Mouse (Mus musculus) c-Kit-negative CD71-positive TER-119-positive erythroid progenitor cells, embryonic 14.5 days (primary cell): ENCODE data around the gene Olfr459.
A peak's percentile ranks its signal among the peaks of the same experiment; 100 is the strongest.

Experiments used
- DNase-seq: peaks from one replicate; pipeline ENCODE4 v3.0.0-alpha.2; 2013; ENCODE audit warnings: low read depth, low spot score

The Olfr459 gene

GRCm38 (mm10) chr6:41775077-41775476 lies at the start of gene Olfr459:
Gene Olfr459 (minus strand): TSS chr6:41775177.
- DNase-seq = no peak

DNA sequence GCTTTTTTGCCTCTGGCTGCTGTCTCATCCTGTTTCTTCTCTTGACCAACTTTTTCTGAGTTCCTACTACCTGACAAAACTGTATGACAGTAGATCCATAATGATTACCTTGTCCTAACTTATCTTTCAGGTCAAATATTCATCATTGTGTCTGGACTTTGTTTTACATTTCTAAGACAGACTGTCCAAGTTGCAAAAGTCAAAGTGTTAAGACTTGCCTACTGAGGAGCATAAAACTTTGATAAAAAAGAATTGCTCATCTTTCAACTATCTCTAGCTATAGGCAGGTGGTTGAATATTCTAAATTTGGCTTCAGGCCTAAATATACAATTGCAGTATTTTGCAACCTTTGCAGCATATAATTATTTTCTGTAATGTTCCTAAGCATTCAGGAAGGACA lies 49.1 kb upstream of the Olfr459 start:
- no peak for DNase-seq

GRCm38 (mm10) chr6:41786700-41787099 lies 11.7 kb upstream of the Olfr459 start:
- no peak for DNase-seq

GRCm38 (mm10) chr6:41775721-41776120 lies 744 bp upstream of the Olfr459 start:
- no peak for DNase-seq

DNA sequence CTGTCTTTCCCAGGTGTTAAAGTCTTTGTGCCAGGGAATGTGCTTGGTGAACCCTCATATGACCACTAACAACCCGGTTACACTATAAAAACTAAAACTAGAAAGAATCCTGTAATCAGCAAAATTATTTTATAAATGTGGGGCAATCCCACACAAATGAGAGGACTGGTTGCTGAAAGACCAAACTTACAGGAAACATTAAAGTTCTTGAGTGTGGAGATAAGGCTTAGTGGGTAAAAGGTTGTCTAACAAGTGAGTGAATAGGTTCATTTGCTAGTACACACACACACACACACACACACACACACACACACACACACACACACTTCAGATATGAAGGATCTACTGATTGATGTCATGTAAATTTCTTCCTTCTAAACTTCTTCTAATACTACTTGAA lies 5.1 kb downstream of the Olfr459 start:
- no peak for DNase-seq

GRCm38 (mm10) chr6:41764306-41764705 lies 10.7 kb downstream of the Olfr459 start:
- DNase-seq = no peak

DNA sequence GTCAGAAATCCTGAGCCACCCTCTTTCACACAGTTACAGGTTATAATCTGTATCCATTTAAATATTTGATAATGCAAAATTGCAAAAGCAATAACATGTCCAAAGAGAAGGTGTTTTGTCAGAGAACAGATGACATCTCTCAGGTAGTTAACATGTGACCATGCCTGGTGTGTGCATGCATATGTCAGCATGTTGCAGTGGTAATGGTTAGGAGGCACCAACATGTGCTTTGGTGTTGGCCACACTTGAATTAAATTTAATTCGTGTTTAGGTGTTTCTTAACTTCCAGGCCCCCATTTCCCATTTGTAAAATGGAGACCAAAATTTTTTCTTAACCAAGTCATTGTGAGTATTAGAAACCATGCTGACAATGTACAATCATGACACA lies 12.6 kb downstream of the Olfr459 start:
- DNase-seq = no peak

DNA sequence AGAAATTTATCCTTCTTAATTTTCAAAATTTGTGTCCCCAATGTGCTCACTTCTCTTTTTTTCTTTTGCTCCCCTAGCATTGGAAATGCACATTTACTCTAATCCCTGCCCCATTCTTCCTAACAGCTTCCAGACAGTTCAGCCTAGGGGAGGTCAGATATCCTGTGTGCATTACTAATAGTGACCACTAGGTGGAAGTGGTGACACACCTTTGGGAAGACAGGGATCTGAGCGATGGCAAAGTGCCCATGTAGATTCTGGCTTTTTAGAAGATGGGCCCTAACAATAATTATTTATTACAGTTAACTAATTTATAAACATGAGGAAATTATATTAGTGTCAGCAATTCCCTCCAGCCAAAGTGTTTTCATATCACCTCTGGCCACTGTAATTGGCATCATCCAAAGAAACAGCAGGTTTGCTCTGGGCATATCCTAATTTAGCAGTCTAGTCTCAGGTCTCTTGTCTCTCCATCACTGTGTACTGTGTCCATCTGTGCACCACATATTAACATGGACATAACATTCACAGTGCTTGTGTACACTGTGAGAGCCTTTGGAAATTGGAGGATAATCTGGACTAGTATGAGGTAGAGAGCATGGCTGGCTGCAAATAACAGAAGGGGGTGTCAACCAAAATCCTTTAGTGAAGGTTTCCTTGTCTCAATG lies 13.1 kb downstream of the Olfr459 start:
- DNase-seq = peak; percentile 64

GRCm38 (mm10) chr6:41759618-41760017 lies 15.4 kb downstream of the Olfr459 start:
- DNase-seq = no peak

DNA sequence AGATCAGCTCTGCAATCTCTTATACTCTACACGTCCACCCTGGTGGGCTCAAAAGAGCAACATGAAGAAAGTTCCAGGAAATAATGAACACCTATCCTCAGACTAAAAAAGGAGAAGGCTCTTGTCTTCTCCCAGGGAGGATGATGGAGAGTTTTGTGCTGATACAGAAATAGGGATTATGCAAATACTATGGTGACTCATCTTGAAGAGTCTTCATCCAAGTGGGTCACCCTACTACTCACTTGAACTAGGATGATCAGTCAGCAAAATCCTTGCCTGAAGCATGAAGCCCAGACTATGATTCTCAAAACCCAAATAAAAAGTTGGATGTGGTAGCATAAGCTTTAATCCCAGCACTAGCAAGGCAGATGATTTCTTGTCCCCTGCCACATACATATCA lies 16.6 kb downstream of the Olfr459 start:
- no peak for DNase-seq

DNA sequence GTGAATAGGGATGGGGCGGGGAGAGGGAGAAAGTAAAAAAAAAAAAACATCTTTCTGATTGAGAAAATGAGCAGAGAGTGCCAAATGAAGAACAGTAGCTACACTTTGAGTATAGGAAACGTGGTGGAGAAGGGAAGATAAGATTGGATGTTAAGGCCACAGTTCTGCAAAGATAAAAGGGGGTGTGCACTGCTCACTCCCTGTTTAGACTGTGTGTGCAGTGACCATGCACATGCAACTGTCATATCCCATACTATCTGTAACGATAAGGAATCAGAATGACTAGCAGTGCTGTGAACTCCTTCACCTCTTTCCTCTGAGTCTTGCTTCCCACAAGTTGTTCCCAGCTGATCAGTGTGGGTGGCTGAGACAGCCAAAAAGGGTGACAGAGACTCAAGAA lies 17.8 kb downstream of the Olfr459 start:
- DNase-seq = no peak

DNA sequence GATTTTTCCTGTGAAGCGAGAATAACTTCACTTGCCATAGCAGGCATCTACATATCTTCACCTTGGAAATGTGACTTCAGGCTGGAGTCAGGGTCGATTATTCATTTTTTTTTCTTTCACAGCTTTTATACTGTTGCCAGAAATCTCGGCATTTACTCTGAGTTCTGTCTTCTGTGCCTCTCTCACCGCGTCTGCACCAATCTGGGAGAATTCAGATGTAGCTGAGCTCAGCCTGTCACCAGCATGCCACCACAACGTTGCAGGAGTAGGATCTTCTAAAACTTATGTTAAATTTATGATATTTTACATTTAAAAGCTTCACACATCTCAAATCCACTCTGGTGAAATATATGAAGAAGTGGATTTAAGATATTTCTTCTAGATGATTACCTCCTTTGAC lies 20.4 kb downstream of the Olfr459 start:
- no peak for DNase-seq

DNA sequence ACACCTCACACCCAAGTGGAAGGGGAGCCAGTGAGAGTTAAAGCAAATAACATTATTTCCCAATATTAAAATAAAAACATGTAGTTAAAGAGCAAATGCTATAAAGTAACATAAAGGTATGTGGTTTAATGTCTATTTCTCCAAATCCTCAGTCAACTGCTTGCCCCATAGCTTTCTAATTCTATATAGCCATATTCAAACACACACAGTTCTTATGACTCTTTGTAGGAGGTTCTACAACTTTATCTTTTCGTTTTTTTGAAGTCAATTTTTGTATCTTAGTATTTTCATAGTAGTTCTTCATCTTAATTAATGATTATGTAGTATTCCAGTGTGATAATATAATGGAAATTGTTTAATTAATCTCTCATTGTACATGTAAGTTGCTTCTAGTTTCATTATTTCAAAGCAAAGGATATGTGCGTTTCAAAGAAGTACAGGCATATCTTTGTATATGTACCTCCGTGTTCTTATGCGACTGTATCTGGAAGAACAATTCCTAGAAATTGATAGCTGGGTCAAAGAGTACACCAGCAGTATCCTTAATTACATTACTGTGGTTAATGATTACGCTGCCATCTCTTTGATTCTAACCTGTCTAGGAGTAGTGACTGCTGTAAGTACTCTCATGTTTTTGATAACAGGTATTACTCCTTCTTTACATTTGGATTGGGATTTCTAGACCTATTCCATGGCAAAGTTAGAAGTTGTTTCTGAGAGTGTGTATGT lies 30.1 kb downstream of the Olfr459 start:
- DNase-seq = no peak

DNA sequence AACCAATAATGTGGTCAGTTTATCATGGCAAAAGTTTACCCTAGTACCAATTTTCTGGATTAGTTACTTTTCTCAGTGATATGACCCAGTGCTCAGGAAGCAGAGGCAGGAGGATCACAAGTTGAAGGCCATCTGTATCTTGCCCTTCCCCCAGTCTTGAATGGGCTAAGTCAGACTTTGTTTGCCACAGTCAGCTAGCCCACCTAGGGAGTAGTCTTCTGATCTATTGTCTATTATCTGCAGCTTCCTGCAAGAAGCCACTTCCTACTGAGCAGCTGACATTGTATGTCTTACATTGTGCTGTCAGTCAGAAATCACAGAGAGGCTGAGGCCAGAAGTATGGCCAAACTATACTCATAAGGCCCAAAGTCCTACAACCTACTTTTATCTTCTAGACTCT lies 33.9 kb downstream of the Olfr459 start:
- DNase-seq = no peak

DNA sequence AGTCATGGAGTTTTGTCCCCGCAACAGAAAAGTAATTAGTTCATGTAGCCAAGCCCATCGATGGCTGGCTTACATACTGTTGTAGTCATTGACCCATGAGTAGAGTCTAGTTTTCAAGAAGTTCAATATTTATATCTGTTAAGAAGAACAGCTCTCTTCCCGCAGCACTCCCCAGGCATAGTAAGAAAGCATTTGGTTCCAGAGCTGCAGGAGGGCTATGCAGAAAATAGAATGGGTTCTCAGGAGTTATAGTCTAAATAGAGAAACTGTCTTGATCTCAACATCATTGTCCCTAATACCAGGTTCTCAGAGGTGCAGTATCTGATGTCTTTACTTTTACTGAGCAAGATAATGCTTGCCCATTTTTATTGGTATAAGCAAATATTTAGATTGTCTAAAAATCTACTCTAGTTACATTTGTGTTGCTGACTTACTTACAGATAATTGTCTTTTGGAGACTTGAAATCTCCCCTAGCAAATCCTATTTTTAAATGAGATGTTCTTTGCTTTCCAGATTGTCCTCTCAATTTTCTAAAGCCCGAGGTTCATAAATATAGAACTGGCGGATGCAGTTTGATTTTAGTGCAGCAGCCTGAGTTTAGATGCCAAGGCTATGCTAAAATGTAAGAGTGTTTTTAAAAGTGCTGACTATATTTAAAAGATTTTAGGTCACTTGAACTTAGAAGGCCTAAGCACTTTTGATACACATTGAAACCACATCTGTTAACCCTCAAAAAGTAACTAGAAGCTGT lies 40.1 kb downstream of the Olfr459 start:
- no peak for DNase-seq

DNA sequence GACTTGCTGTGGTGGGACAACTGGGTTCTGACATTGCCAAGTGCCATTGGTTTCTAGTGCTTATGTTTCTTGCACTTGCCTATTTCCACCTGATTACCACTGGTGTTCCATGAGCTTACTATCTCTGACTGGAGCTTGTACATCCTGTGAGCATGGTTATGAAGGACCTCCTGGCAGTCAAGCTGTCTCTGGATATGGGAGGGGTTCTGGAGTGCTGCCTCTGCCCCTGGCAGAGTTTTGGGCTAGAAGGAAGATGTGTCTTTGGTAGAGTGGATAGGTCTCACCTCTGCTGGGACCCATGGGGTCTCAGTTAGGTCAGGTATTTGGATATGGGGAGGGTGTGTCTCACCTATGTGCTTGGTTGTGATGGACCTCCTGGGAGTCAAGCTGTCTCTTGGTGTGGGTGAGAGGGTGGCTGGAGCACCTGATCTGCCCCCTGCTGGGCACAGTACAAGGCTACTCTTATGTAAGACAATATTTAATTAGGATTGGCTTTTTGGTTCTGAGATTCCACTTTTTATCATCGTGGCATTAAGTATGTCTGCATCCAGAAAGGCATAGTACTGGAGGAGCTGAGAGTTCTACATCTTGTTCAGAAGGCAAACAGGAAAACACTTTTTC lies 46.9 kb downstream of the Olfr459 start:
- DNase-seq = peak; percentile 47

GRCm38 (mm10) chr6:41721430-41721829 lies 53.5 kb downstream of the Olfr459 start:
- DNase-seq = no peak
